Mouse (Mus musculus): ENCODE data around the gene Fgfr2. TPM values are rescaled to one million over a fixed set of nuclear protein-coding genes. Genes with fewer than 3 reads are reported as not detected.
"Not testable (repeated sequence)": the region's sequence is repeated elsewhere in the genome, so short reads cannot be mapped to it uniquely, and the experiment has no call there.

The Fgfr2 gene
- total RNA-seq, 2 experiments from 2014 or later: 0.26 to 0.51 TPM

- ATAC-seq (ENCODE audit: poor library complexity, severe bottlenecking): peak; percentile 38; the same call in 1 of the 2 replicates
Observed at GRCm38 (mm10) chr7:131409988-131410385, 1713.2 kb downstream of the Fgfr2 start.

- no peak for ATAC-seq (ENCODE audit: poor library complexity, severe bottlenecking)
Observed at GRCm38 (mm10) chr7:131409321-131409987, 1713.7 kb downstream of the Fgfr2 start.

DNA sequence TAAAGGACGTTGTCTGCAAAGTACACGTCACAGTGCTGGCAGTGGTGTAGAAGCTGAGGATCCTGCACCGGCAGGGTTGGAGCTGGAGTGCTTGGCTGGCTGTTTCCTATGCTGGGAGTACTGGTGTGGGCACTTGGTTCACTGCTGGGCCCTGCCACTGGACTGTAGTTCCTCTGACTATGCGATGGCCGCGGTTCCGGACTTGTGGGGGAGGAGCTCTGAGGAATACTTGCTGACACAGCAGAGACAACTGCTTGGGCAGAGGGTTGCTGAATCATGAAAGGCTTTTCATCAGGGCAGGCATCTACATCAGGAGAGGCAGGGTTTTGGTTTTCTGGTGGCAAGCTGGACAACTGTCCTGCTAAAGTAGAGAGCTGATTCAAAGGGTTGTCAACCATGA is 1731.4 kb downstream of the Fgfr2 start:
- not testable (repeated sequence) for ATAC-seq (ENCODE audit: poor library complexity, severe bottlenecking)

GRCm38 (mm10) chr7:131371880-131372651 is 1751.1 kb downstream of the Fgfr2 start:
- peak; percentile 24 for ATAC-seq (ENCODE audit: poor library complexity, severe bottlenecking)

DNA sequence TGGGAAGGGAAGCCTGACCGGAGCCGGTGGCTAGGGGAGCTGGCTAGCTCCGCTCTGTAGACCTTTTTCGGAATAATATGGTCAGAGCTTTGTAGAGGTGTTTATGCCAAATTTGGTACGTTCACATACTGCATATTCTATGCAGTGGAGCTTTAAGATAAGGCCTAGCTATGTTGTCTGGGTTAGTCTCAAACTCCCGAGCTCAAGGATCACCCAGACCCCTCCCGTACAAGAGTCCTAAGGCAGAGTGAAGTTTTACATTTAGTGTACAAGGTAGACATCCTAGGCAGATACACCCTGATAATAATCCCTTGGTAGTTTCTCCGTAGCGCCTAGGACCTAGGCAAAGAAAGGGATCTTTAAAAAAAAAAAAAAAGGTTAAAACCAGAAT is 1751.7 kb downstream of the Fgfr2 start:
- ATAC-seq (ENCODE audit: poor library complexity, severe bottlenecking): no peak

- ATAC-seq (ENCODE audit: poor library complexity, severe bottlenecking): peak; percentile 93
Observed at GRCm38 (mm10) chr7:131370648-131371469, 1752.3 kb downstream of the Fgfr2 start, which contains the start of gene Pstk. Gene Pstk (plus strand): TSS chr7:131371141.

GRCm38 (mm10) chr7:131364131-131364530 is 1759.0 kb downstream of the Fgfr2 start:
- no peak for ATAC-seq (ENCODE audit: poor library complexity, severe bottlenecking)

GRCm38 (mm10) chr7:131362615-131363300 is 1760.4 kb downstream of the Fgfr2 start, which contains the start of gene 2310057M21Rik:
Gene 2310057M21Rik (minus strand): TSS chr7:131362759.
- peak; percentile 91 for ATAC-seq (ENCODE audit: poor library complexity, severe bottlenecking)

DNA sequence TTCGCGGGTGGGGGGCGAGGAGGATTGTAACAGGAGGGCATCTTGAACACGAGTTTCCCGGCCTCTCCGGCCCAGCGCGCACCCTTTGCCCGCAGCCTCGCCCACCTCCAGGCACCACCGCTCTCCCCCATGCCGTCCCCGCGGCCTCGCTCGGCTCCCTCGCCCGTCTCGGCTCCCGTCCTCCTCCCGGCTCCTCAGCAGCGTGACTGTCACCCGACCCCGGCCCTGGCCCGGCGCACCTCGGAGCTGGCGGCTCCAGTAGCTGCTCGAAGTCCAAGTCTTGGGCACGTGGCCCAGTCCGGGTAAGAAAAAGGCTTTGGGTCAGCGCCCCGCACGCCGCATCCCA is 1760.9 kb downstream of the Fgfr2 start:
- ATAC-seq (ENCODE audit: poor library complexity, severe bottlenecking): peak; percentile 62

DNA sequence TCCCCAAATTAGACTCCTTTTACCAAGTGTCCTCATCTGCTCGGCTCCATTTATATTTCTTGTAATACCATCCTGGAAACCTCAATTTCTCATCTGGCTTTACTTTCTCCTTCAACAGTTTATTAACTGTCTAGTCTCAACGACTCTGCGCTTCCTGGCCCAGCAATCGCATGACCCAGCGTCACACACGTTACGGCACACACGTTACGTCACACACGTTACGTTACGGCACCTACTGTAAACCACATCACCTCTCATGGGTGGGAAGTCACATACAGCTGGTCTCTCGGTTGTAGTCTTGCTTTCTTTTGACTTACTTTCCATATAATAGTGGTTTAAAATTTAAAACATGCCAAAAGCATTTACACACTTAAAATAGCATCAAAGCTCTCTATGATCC is 1767.0 kb downstream of the Fgfr2 start:
- peak; percentile 81 for ATAC-seq (ENCODE audit: poor library complexity, severe bottlenecking)

DNA sequence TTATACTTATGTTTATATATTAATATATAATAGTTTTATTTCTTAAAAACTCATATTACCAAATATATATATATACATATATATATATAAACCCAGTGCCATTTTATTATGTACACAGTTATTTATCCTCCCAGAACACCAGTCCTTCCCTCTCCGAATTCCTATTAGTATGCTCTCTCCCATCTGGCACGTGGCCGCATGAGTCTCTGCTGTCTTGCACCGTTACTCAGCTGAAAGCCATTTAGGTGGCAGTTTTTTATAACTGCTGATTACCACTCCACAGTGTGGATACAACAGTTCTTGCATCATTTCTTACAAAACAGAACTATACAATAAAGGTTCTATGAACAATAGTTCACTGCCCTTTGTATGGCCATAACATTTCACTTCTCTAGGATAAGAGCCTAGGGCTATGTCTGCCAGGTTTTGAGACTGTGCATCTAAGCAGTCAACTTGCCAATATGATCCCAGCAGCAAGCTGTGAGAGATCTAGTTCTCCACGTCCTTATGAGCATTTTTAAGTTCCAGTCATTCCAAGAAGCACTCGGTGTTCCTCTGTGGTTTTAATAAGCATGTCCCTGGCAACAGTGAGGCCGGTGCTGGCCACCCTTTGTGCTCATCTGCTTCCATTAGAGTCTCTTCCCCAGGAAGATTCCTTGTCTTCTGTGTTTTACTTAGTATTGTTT is 1777.2 kb downstream of the Fgfr2 start:
- ATAC-seq (ENCODE audit: poor library complexity, severe bottlenecking): no peak

GRCm38 (mm10) chr7:131337502-131338068 is 1785.6 kb downstream of the Fgfr2 start:
- no peak for ATAC-seq (ENCODE audit: poor library complexity, severe bottlenecking)

- no peak for ATAC-seq (ENCODE audit: poor library complexity, severe bottlenecking)
Observed at GRCm38 (mm10) chr7:131333564-131333963, 1789.6 kb downstream of the Fgfr2 start, which contains the start of gene Fam24a. Gene Fam24a (plus strand): TSS chr7:131333864.

DNA sequence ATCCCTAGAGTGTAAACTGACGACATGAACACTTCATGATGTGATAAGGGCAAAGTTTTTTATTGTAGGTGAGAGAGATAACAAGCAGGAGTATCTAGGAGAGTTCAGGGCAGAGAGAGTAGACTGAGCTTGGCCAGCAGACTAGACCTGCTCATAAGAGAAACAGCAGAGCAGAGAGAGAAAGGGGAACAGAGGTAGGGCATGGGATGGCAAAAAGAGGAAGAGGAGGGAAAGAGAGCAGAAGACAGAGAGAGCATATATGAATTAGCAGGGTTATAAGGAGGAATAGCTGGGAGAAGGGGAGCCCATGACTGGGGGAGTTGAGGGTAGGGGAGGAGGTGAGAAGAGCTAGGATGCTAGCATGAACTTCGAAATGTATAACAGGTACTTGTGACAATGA is 1791.5 kb downstream of the Fgfr2 start:
- ATAC-seq (ENCODE audit: poor library complexity, severe bottlenecking): peak; percentile 63

GRCm38 (mm10) chr7:131329416-131329815 is 1793.7 kb downstream of the Fgfr2 start, which contains the start of gene Fam24b:
Gene Fam24b (minus strand): TSS chr7:131329516.
- ATAC-seq (ENCODE audit: poor library complexity, severe bottlenecking): no peak

- no peak for ATAC-seq (ENCODE audit: poor library complexity, severe bottlenecking)
Observed at GRCm38 (mm10) chr7:131327054-131327453, 1796.1 kb downstream of the Fgfr2 start.

- no peak for ATAC-seq (ENCODE audit: poor library complexity, severe bottlenecking)
Observed at GRCm38 (mm10) chr7:131322192-131322591, 1801.0 kb downstream of the Fgfr2 start, which contains the start of gene Cuzd1. Gene Cuzd1 (minus strand): TSS chr7:131322292.

DNA sequence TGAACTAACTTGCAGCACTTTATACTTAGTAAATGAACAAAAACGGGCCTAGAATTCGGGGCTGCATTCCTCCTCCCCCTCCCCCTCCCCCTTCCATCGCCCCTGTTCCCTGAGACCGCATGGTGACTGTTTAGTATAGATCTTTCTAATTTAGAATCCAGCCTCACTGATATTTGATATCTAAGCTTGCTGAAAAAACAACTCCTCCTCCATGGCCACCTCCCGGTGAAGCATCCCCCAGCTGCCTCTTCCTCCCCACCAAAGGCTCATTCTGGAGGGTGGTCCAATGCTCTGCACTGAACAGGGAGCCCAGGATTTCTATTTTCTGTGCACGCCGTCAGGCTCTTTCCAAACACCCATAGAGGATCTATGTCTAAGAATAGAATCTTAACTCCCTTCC is 1804.8 kb downstream of the Fgfr2 start:
- no peak for ATAC-seq (ENCODE audit: poor library complexity, severe bottlenecking)

- ATAC-seq (ENCODE audit: poor library complexity, severe bottlenecking): no peak
Observed at GRCm38 (mm10) chr7:131317587-131317986, 1805.6 kb downstream of the Fgfr2 start.

- ATAC-seq (ENCODE audit: poor library complexity, severe bottlenecking): no peak
Observed at GRCm38 (mm10) chr7:131314493-131314892, 1808.7 kb downstream of the Fgfr2 start.
